Mouse (Mus musculus): ENCODE measurements around the gene Kiss1r. TPM values are rescaled to one million over a fixed set of nuclear protein-coding genes. Genes with fewer than 3 reads are reported as not detected.

The Kiss1r gene
- total and polyA plus RNA-seq, 2 experiments from 2014 or later = 0.57 TPM; not detected in 1

GRCm38 (mm10) chr10:79964727-79965126 lies 48.0 kb downstream of the Kiss1r start:
- Histone ChIP-seq H3K4me1 (ENCODE audit: control insufficient read depth, insufficient read depth) (0 out of 2 replicates have a peak, but pooled peaks cover 7% of the 10 kb centered on the region), H3K27me3 (ENCODE audit: control insufficient read depth, insufficient read depth, low read length) (peaks cover 5% of the 10 kb centered on the region; the same call in 1 of the 2 replicates), H3K36me3 (replicated peaks; ENCODE audit: control insufficient read depth, insufficient read depth, low read length) (peaks cover 62% of the 10 kb centered on the region), H3K27ac (ENCODE audit: low read depth) (no peak overlapping the region), H3K9me3 (replicated peaks; ENCODE audit: control insufficient read depth, low read length) (no peaks in the 10 kb centered on the region), H3K9ac (replicated peaks; ENCODE audit: low read depth, low read length) (no peak overlapping the region), H3K4me2 (ENCODE audit: low read depth, low read length) (no peak overlapping the region), H3K4me3 (ENCODE audit: low read depth, low read length) (no peak overlapping the region)
- no peak for ATAC-seq (ENCODE audit: insufficient read depth, low read depth)
- no peak for TF ChIP-seq EP300 (IDR thresholded peaks at IDR 0.05; ENCODE audit: low read depth)
- TF ChIP-seq CTCF (IDR thresholded peaks at IDR 0.05; ENCODE audit: low read depth) = no peak
- no peak for DNase-seq (ENCODE audit: low spot score)
- WGBS = 92% methylated on average over 7 of the region's 7 CpGs

GRCm38 (mm10) chr10:79965325-79965724 lies 48.6 kb downstream of the Kiss1r start:
- TF ChIP-seq CTCF (IDR thresholded peaks at IDR 0.05; ENCODE audit: low read depth) = no peak
- no peak for TF ChIP-seq EP300 (IDR thresholded peaks at IDR 0.05; ENCODE audit: low read depth)
- peaks cover 10% of the 10 kb centered on the region; the same call in 1 of the 2 replicates for H3K27me3 ChIP-seq (ENCODE audit: control insufficient read depth, insufficient read depth, low read length)
- H3K4me2 ChIP-seq (ENCODE audit: low read depth, low read length) = no peak overlapping the region
- no peak overlapping the region for H3K27ac ChIP-seq (ENCODE audit: low read depth)
- 82% methylated on average over 5 of the region's 5 CpGs for WGBS
- DNase-seq (ENCODE audit: low spot score) (no peak), ATAC-seq (ENCODE audit: insufficient read depth, low read depth) (no peak)
- 0 out of 2 replicates have a peak, but pooled peaks cover 6% of the 10 kb centered on the region for H3K4me1 ChIP-seq (ENCODE audit: control insufficient read depth, insufficient read depth)
- H3K9me3 ChIP-seq (replicated peaks; ENCODE audit: control insufficient read depth, low read length) = no peaks in the 10 kb centered on the region
- H3K9ac ChIP-seq (replicated peaks; ENCODE audit: low read depth, low read length) = no peak overlapping the region
- peaks cover 62% of the 10 kb centered on the region for H3K36me3 ChIP-seq (replicated peaks; ENCODE audit: control insufficient read depth, insufficient read depth, low read length)
- H3K4me3 ChIP-seq (ENCODE audit: low read depth, low read length) = no peak overlapping the region

- DNase-seq (ENCODE audit: low spot score) = no peak
- Histone ChIP-seq H3K4me2 (ENCODE audit: low read depth, low read length) (no peak overlapping the region), H3K9ac (replicated peaks; ENCODE audit: low read depth, low read length) (no peak overlapping the region), H3K27ac (ENCODE audit: low read depth) (no peak overlapping the region), H3K27me3 (ENCODE audit: control insufficient read depth, insufficient read depth, low read length) (peaks cover 26% of the 10 kb centered on the region), H3K4me1 (ENCODE audit: control insufficient read depth, insufficient read depth) (no peaks in the 10 kb centered on the region), H3K4me3 (ENCODE audit: low read depth, low read length) (no peak overlapping the region), H3K36me3 (replicated peaks; ENCODE audit: control insufficient read depth, insufficient read depth, low read length) (peaks cover 62% of the 10 kb centered on the region), H3K9me3 (replicated peaks; ENCODE audit: control insufficient read depth, low read length) (no peaks in the 10 kb centered on the region)
- 89% methylated on average over 5 of the region's 5 CpGs for WGBS
- no peak for TF ChIP-seq EP300 (IDR thresholded peaks at IDR 0.05; ENCODE audit: low read depth)
- no peak for ATAC-seq (ENCODE audit: insufficient read depth, low read depth)
Observed at GRCm38 (mm10) chr10:79966886-79967400, 50.2 kb downstream of the Kiss1r start.

- H3K4me3 ChIP-seq (ENCODE audit: low read depth, low read length) = no peak overlapping the region
- H3K4me1 ChIP-seq (ENCODE audit: control insufficient read depth, insufficient read depth) = no peaks in the 10 kb centered on the region
- DNase-seq (ENCODE audit: low spot score) (no peak), ATAC-seq (ENCODE audit: insufficient read depth, low read depth) (no peak)
- peaks cover 50% of the 10 kb centered on the region for H3K36me3 ChIP-seq (replicated peaks; ENCODE audit: control insufficient read depth, insufficient read depth, low read length)
- no peaks in the 10 kb centered on the region for H3K9me3 ChIP-seq (replicated peaks; ENCODE audit: control insufficient read depth, low read length)
- no peak overlapping the region for H3K9ac ChIP-seq (replicated peaks; ENCODE audit: low read depth, low read length)
- H3K4me2 ChIP-seq (ENCODE audit: low read depth, low read length) = no peak overlapping the region
- peaks cover 28% of the 10 kb centered on the region for H3K27me3 ChIP-seq (ENCODE audit: control insufficient read depth, insufficient read depth, low read length)
- no peak overlapping the region for H3K27ac ChIP-seq (ENCODE audit: low read depth)
- 84% methylated on average over 1 of the region's 1 CpGs for WGBS
- TF ChIP-seq CTCF (IDR thresholded peaks at IDR 0.05; ENCODE audit: low read depth) (no peak), EP300 (IDR thresholded peaks at IDR 0.05; ENCODE audit: low read depth) (no peak)
Observed at GRCm38 (mm10) chr10:79968181-79968580, 51.4 kb downstream of the Kiss1r start.

- Histone ChIP-seq H3K9ac (replicated peaks; ENCODE audit: low read depth, low read length) (no peak overlapping the region), H3K4me1 (ENCODE audit: control insufficient read depth, insufficient read depth) (no peaks in the 10 kb centered on the region), H3K27me3 (ENCODE audit: control insufficient read depth, insufficient read depth, low read length) (peaks cover 28% of the 10 kb centered on the region), H3K27ac (ENCODE audit: low read depth) (no peak overlapping the region), H3K4me3 (ENCODE audit: low read depth, low read length) (no peak overlapping the region), H3K4me2 (ENCODE audit: low read depth, low read length) (no peak overlapping the region), H3K9me3 (replicated peaks; ENCODE audit: control insufficient read depth, low read length) (no peaks in the 10 kb centered on the region), H3K36me3 (replicated peaks; ENCODE audit: control insufficient read depth, insufficient read depth, low read length) (peaks cover 43% of the 10 kb centered on the region)
- DNase-seq (ENCODE audit: low spot score) (no peak), ATAC-seq (ENCODE audit: insufficient read depth, low read depth) (no peak)
- TF ChIP-seq CTCF (IDR thresholded peaks at IDR 0.05; ENCODE audit: low read depth) (no peak), EP300 (IDR thresholded peaks at IDR 0.05; ENCODE audit: low read depth) (no peak)
- 22% methylated on average over 3 of the region's 3 CpGs for WGBS
Observed at GRCm38 (mm10) chr10:79969124-79969568, 52.4 kb downstream of the Kiss1r start.

Data from heart, postnatal 0 days (tissue).